Mouse (Mus musculus): Measurements from ENCODE around the gene Ncs1.

- no peak for TF ChIP-seq CTCF (IDR thresholded peaks at IDR 0.05; ENCODE audit: low read depth, low read length)
- TF ChIP-seq POLR2A (IDR thresholded peaks at IDR 0.05; ENCODE audit: extremely low read depth, insufficient read depth, low read length): no peak
Measured at GRCm38 (mm10) chr2:31274993-31275392, 29.4 kb downstream of the Ncs1 start.

Data from liver, adult 2 months (tissue).